Mouse (Mus musculus) liver, embryonic 12.5 days (tissue): ENCODE results near the gene Cul1. TPM values are rescaled to one million over a fixed set of nuclear protein-coding genes. Genes with fewer than 3 reads are reported as not detected.
"Not testable (repeated sequence)": the region's sequence is repeated elsewhere in the genome, so short reads cannot be mapped to it uniquely, and the experiment has no call there.

Experiments used
- ATAC-seq: fragments of 200-750 bp; cut with Nextera tagmentation; 2 replicates; pipeline ENCODE4 v1.8.0; 2017; ENCODE audit warnings: moderate number of reproducible peaks, mild to moderate bottlenecking, moderate library complexity
- H3K27ac ChIP-seq: fragments of 300-500 bp; sonication (generic); 2 replicates; pipeline ENCODE4 v1.5.1; 2016; ENCODE audit warnings: mild to moderate bottlenecking
- H3K27me3 ChIP-seq: fragments of 300-500 bp; sonication (generic); replicated peaks from 2 replicates; pipeline ENCODE4 v1.6.1; 2016; ENCODE audit warnings: mild to moderate bottlenecking, moderate library complexity
- H3K36me3 ChIP-seq: fragments of 300-500 bp; sonication (generic); 2 replicates; pipeline ENCODE4 v1.6.1; 2016; ENCODE audit warnings: mild to moderate bottlenecking, moderate library complexity
- H3K4me1 ChIP-seq: fragments of 300-500 bp; sonication (generic); 2 replicates; pipeline ENCODE4 v1.6.1; 2016
- H3K4me2 ChIP-seq: fragments of 300-500 bp; sonication (generic); 2 replicates; pipeline ENCODE4 v1.6.1; 2016; ENCODE audit warnings: mild to moderate bottlenecking, moderate library complexity
- H3K4me3 ChIP-seq: fragments of 300-500 bp; sonication (generic); 2 replicates; pipeline ENCODE4 v1.5.1; 2016; ENCODE audit warnings: mild to moderate bottlenecking, moderate library complexity
- H3K9ac ChIP-seq: fragments of 300-500 bp; sonication (generic); 2 replicates; pipeline ENCODE4 v1.6.1; 2016; ENCODE audit warnings: mild to moderate bottlenecking, moderate library complexity
- H3K9me3 ChIP-seq: fragments of 300-500 bp; sonication (generic); replicated peaks from 2 replicates; pipeline ENCODE4 v1.6.1; 2016; ENCODE audit warnings: mild to moderate bottlenecking, moderate library complexity
- WGBS: fragments of 180-500 bp; shearing (Covaris S2); methylation state at CpG from one replicate; pipeline ENCODE4 v1.1.7; 2016; ENCODE audit not compliant: insufficient replicate concordance; 5-methylcytosine and 5-hydroxymethylcytosine counted together
- polyA plus RNA-seq: library from polyadenylated mRNA; unstranded; fragments of >200 nt; fragmentation: Nextera tagmentation; extraction: Ambion mirVana; gene quantifications from 2 replicates; pipeline ENCODE4 v1.2.1, GENCODE M21; 2016

Cul1 gene
- polyA plus RNA-seq: 95.5 and 99.5 TPM in 2 replicates

DNA sequence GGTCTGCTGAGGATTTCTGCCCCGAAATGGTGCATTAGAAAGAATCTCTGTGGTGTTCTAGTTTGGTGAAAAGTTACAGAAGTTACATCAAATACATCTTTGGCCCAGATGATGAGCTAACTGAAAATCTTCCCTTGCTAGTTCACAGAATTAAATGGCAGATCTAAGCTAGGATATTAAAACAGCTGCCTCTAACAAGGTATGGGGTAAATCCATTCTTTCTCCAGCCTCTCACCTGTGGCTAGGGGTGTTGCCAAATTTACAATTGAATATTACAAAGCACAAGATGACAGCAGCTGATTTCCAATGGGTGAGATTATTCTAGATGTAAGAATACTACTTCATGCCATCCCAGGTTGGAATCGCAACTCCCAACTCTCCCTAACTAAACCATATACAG is at the start of gene Cul1:
Cul1 (plus strand) TSS at position 301 of the 400 bp plus-strand sequence.
- Histone ChIP-seq H3K27ac (peak within 1 kb of the TSS; percentile 95), H3K4me3 (peak within 1 kb of the TSS; percentile 96), H3K9me3 (no peaks in the 10 kb centered on the region), H3K4me1 (peaks cover 36% of the 10 kb centered on the region), H3K4me2 (peak within 1 kb of the TSS; percentile 78), H3K27me3 (no peaks in the 10 kb centered on the region), H3K9ac (peak within 1 kb of the TSS; percentile 100), H3K36me3 (no peaks in the 10 kb centered on the region)
- 45% methylated on average over 2 of the region's 2 CpGs for WGBS
- ATAC-seq: no peak

DNA sequence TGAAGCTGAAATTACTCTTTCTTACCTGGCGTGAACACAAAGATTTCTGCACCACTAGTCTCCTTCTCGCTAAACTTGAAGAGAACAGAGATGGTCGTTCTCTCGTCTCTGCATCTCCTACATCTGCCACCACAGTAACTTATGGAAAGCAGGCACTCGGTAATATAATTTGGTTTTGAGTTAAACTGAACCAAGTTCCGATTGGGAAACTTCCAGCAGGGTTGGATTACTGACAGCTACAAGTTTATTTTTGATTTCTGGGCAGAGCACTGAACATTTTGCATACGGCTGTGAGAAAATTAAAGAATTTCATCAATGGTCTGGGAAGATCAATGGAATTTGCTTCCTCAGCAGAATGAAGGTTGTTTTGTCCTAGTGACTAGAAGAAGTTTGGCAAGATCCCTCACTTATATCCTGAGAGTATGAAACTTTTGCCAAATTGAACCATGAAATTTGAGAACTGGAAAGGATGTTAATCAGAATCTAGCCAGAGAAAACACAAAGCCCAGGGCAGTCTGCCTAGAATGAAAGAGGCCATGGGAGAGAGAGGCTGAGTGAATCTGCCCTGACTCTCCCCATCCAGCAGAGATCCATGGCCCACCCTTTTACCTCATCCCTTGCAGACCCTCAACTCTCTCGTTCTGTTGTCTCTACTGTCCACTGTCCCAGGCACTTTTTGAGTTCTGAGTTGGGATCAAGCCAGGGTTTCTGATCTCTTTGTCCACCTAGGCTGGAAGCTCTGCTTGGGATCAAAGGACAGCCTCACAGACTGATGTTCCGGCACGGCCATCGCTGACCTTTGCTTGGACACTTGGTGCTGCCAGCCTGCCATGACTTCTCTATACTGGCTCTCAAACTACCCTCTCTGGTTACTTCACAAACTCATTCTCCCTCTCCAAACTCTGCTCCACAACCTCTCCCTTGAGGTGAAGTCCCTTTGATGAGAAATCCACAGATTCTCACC is 48.5 kb upstream of the Cul1 start:
- ATAC-seq: no peak
- Histone ChIP-seq H3K27ac (no peak overlapping the region), H3K4me1 (no peaks in the 10 kb centered on the region), H3K36me3 (no peaks in the 10 kb centered on the region), H3K9me3 (no peaks in the 10 kb centered on the region), H3K9ac (no peak overlapping the region), H3K27me3 (peaks cover 4% of the 10 kb centered on the region; the same call in 1 of the 2 replicates), H3K4me2 (no peak overlapping the region), H3K4me3 (no peak overlapping the region)
- WGBS: 75% methylated on average over 11 of the region's 11 CpGs

- no peak overlapping the region for H3K4me2 ChIP-seq
- no peaks in the 10 kb centered on the region for H3K9me3 ChIP-seq
- no peak overlapping the region for H3K4me3 ChIP-seq
- no peak overlapping the region for H3K27ac ChIP-seq
- no peaks in the 10 kb centered on the region for H3K27me3 ChIP-seq
- no peak overlapping the region for H3K9ac ChIP-seq
- ATAC-seq: no peak
- no peaks in the 10 kb centered on the region for H3K36me3 ChIP-seq
- 17% methylated on average over 4 of the region's 4 CpGs for WGBS
- H3K4me1 ChIP-seq: no peaks in the 10 kb centered on the region
These were observed 40.2 kb upstream of the Cul1 start for GRCm38 (mm10) chr6:47412886-47413606.

DNA sequence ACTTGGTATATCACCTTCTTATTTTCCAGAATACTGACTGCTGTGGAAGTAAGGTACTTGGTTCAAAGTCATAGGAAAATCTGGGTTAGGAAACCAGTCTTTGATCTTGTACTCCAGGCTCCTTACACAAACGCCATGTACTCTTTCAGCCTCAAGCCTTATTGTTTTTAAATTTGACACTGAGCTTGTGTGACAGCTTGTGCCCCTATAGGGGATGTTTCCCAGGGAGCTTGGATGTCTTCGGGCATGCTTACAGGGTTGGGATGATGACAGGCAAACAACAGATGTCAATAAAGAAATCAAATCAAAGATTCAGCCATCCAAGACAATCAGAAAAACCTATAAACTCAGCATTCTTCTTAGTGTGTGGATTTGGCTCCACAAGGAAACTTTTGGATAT is 39.5 kb upstream of the Cul1 start:
- H3K27me3 ChIP-seq: no peaks in the 10 kb centered on the region
- no peaks in the 10 kb centered on the region for H3K9me3 ChIP-seq
- H3K4me3 ChIP-seq: no peak overlapping the region
- ATAC-seq: no peak
- H3K9ac ChIP-seq: no peak overlapping the region
- H3K4me1 ChIP-seq: no peaks in the 10 kb centered on the region
- H3K4me2 ChIP-seq: no peak overlapping the region
- H3K36me3 ChIP-seq: no peaks in the 10 kb centered on the region
- WGBS: 39% methylated on average over 2 of the region's 2 CpGs
- H3K27ac ChIP-seq: no peak overlapping the region

DNA sequence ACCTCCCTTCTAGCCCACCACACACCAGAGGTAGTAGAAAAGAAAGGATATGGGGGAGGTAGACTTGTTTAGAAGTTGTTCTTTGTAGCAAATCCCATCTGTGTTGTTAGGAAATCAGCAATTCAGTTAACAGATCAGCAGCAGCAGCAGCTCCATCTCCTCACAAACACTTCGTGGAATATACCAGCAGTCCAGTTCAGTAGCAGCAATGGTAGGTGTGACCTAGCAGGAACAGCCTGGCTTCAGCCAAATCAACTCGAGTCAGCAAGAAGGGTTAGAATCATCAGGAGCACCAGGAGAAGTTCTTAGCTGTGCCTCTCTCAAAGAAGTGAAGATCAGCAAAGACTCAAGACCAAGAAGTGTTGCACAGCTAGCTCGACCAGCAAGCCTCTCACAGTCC is 34.5 kb upstream of the Cul1 start:
- Histone ChIP-seq H3K36me3 (no peaks in the 10 kb centered on the region), H3K27me3 (no peaks in the 10 kb centered on the region), H3K4me2 (no peak overlapping the region), H3K4me1 (no peaks in the 10 kb centered on the region), H3K27ac (no peak overlapping the region), H3K4me3 (no peak overlapping the region), H3K9ac (no peak overlapping the region), H3K9me3 (no peaks in the 10 kb centered on the region)
- WGBS: 47% methylated on average over 3 of the region's 3 CpGs
- ATAC-seq: no peak

- Histone ChIP-seq H3K27ac (no peak overlapping the region), H3K4me1 (no peaks in the 10 kb centered on the region), H3K9me3 (no peaks in the 10 kb centered on the region), H3K36me3 (no peaks in the 10 kb centered on the region), H3K27me3 (no peaks in the 10 kb centered on the region), H3K4me3 (no peak overlapping the region), H3K9ac (no peak overlapping the region), H3K4me2 (no peak overlapping the region)
- no peak for ATAC-seq
These were observed 33.0 kb upstream of the Cul1 start for GRCm38 (mm10) chr6:47420156-47420555.

DNA sequence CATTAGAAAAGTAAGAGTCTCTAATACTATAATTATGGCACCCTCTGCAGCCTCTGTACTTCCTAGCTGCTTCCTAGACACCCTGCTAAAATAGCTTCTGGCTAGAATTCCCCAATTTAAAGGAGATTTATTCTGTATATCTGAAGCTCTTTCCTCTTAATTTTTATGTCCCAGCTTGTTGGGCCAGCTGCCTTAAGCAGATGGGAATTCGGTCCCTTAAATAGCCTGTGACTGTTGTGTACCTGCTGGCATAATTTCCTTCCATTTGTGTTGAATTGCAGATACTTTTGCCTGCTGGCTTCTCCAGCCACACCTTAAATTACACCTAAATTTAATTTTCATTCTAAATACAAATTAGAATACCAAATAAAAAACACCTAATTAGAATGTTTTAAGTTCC is 32.0 kb upstream of the Cul1 start:
- H3K4me2 ChIP-seq: no peak overlapping the region
- H3K4me1 ChIP-seq: no peaks in the 10 kb centered on the region
- H3K9ac ChIP-seq: no peak overlapping the region
- no peak overlapping the region for H3K4me3 ChIP-seq
- ATAC-seq: no peak
- no peak overlapping the region for H3K27ac ChIP-seq
- no peaks in the 10 kb centered on the region for H3K36me3 ChIP-seq
- H3K27me3 ChIP-seq: no peaks in the 10 kb centered on the region
- WGBS: 62% methylated on average over 1 of the region's 1 CpGs
- H3K9me3 ChIP-seq: no peaks in the 10 kb centered on the region

- H3K27me3 ChIP-seq: no peaks in the 10 kb centered on the region
- 29% methylated on average over 1 of the region's 1 CpGs for WGBS
- ATAC-seq: no peak
- H3K36me3 ChIP-seq: no peaks in the 10 kb centered on the region
- no peak overlapping the region for H3K9ac ChIP-seq
- H3K4me1 ChIP-seq: no peaks in the 10 kb centered on the region
- H3K9me3 ChIP-seq: no peaks in the 10 kb centered on the region
- H3K27ac ChIP-seq: no peak overlapping the region
- H3K4me2 ChIP-seq: no peak overlapping the region
- H3K4me3 ChIP-seq: no peak overlapping the region
These were observed 27.1 kb upstream of the Cul1 start for GRCm38 (mm10) chr6:47426136-47426535.

- H3K4me1 ChIP-seq, H3K9me3 ChIP-seq, ATAC-seq, H3K27me3 ChIP-seq, H3K4me3 ChIP-seq, H3K9ac ChIP-seq, H3K27ac ChIP-seq, H3K4me2 ChIP-seq, H3K36me3 ChIP-seq: not testable (repeated sequence)
- 75% methylated on average over 4 of the region's 4 CpGs for WGBS
These were observed 26.6 kb upstream of the Cul1 start for GRCm38 (mm10) chr6:47426556-47426955.

DNA sequence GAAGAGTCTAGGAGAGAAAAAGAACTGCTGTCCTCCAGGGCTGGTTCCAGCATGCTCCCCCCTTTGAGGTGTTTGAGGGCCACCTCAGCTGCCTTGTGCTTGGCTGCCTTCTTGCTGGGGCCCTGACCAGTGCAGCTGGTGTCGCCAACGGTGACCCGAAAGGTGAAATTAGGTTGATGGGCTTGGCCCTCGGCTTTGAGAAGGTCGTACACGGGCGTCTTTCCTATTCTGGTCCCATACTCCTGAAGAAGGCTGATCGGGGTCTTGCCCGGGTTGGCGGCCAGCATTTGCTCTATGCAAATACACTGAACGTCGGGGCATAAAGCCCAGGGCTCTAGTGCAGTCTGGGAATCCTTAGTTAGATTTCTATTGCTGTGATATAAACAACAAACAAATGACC is 20.4 kb upstream of the Cul1 start:
- H3K36me3 ChIP-seq, H3K27me3 ChIP-seq, ATAC-seq, H3K4me1 ChIP-seq, H3K9me3 ChIP-seq, H3K4me2 ChIP-seq, H3K9ac ChIP-seq, H3K27ac ChIP-seq, H3K4me3 ChIP-seq: not testable (repeated sequence)
- 74% methylated on average over 12 of the region's 12 CpGs for WGBS

DNA sequence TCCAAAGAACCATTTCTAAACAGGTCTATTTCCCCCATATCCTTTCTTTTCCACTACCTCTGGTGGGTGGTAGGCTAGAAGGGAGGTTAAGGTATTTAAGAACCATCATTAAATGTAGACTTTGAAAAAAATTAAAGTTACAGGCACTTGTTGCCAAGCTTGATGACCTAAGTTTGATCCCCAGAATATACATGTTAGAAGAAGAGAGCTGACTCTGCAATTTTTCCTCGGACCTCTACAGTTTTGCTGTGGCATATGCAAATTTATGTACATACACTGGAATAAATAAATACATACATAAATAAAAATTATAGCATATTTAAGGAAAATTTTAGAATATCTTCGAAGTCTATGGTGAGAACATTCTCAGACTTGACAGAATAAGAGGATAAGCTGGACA is 13.1 kb upstream of the Cul1 start:
- Histone ChIP-seq H3K36me3 (no peaks in the 10 kb centered on the region), H3K27ac (no peak overlapping the region), H3K4me3 (no peak overlapping the region), H3K4me1 (no peaks in the 10 kb centered on the region), H3K27me3 (no peaks in the 10 kb centered on the region), H3K9ac (no peak overlapping the region), H3K9me3 (no peaks in the 10 kb centered on the region), H3K4me2 (no peak overlapping the region)
- ATAC-seq: no peak
- WGBS: 59% methylated on average over 2 of the region's 2 CpGs

GRCm38 (mm10) chr6:47447658-47448057 is 5.5 kb upstream of the Cul1 start:
- Histone ChIP-seq H3K4me3 (no peak overlapping the region), H3K4me1 (peaks cover under 1% of the 10 kb centered on the region; the same call in 1 of the 2 replicates), H3K9ac (no peak overlapping the region), H3K27me3 (no peaks in the 10 kb centered on the region), H3K4me2 (no peak overlapping the region), H3K9me3 (no peaks in the 10 kb centered on the region), H3K36me3 (no peaks in the 10 kb centered on the region), H3K27ac (no peak overlapping the region)
- ATAC-seq: no peak
- 67% methylated on average over 1 of the region's 1 CpGs for WGBS
